Mouse (Mus musculus) intestine, embryonic 16.5 days (tissue): ENCODE data around the gene Klri1. TPM values are rescaled to one million over a fixed set of nuclear protein-coding genes. Genes with fewer than 3 reads are reported as not detected.
"Not testable (repeated sequence)": the region's sequence is repeated elsewhere in the genome, so short reads cannot be mapped to it uniquely, and the experiment has no call there.

Experiments
- ATAC-seq: fragments of 200-750 bp; cut with Nextera tagmentation; 2 replicates; pipeline ENCODE4 v1.8.0; 2017; ENCODE audit warnings: moderate TSS enrichment, moderate library complexity
- H3K27ac ChIP-seq: fragments of 300-500 bp; sonication (generic); 2 replicates; pipeline ENCODE4 v1.5.1; 2014; ENCODE audit warnings: mild to moderate bottlenecking, low read length
- H3K27me3 ChIP-seq: fragments of 300-500 bp; sonication (generic); replicated peaks from 2 replicates; pipeline ENCODE4 v1.6.1; 2014; ENCODE audit warnings: low read length, control low read depth, mixed read lengths; ENCODE audit not compliant: control insufficient read depth, insufficient read depth
- H3K36me3 ChIP-seq: fragments of 300-500 bp; sonication (generic); 2 replicates; pipeline ENCODE4 v1.6.1; 2014; ENCODE audit warnings: low read length, control low read depth; ENCODE audit not compliant: control insufficient read depth, insufficient read depth
- H3K4me1 ChIP-seq: fragments of 300-500 bp; sonication (generic); 2 replicates; pipeline ENCODE4 v1.6.1; 2014; ENCODE audit warnings: low read length, control low read depth, mixed read lengths; ENCODE audit not compliant: control insufficient read depth, insufficient read depth
- H3K4me2 ChIP-seq: fragments of 300-500 bp; sonication (generic); 2 replicates; pipeline ENCODE4 v1.6.1; 2014; ENCODE audit warnings: low read depth, low read length, control low read depth
- H3K4me3 ChIP-seq: fragments of 300-500 bp; sonication (generic); 2 replicates; pipeline ENCODE4 v1.5.1; 2014; ENCODE audit warnings: mild to moderate bottlenecking, low read length
- H3K9ac ChIP-seq: fragments of 300-500 bp; sonication (generic); 2 replicates; pipeline ENCODE4 v1.6.1; 2014; ENCODE audit warnings: low read depth, low read length
- H3K9me3 ChIP-seq: fragments of 300-500 bp; sonication (generic); 2 replicates; pipeline ENCODE4 v1.6.1; 2016; ENCODE audit warnings: low read length, control low read depth; ENCODE audit not compliant: control insufficient read depth
- WGBS: fragments of 180-500 bp; shearing (Covaris S2); extraction: QIAGEN DNeasy Blood & Tissue Kit; methylation state at CpG from one replicate; pipeline ENCODE4 v1.1.7; 2014; 5-methylcytosine and 5-hydroxymethylcytosine counted together
- microRNA-seq: library from miRNA; unstranded; fragments of <30 nt; microRNA quantifications from one replicate; pipeline ENCODE4, GENCODE M21; 2016
- polyA plus RNA-seq: library from polyadenylated mRNA; unstranded; fragments of >200 nt; fragmentation: Nextera tagmentation; extraction: Ambion mirVana; gene quantifications from 2 replicates; pipeline ENCODE4 v1.2.1, GENCODE M21; 2015

Gene Klri1
- polyA plus RNA-seq, 1 experiment from 2014 or later = not detected

- Histone ChIP-seq H3K36me3 (no peaks in the 10 kb centered on the region), H3K27me3 (no peaks in the 10 kb centered on the region), H3K4me2 (no peak overlapping the region), H3K4me1 (no peaks in the 10 kb centered on the region), H3K4me3 (no peak overlapping the region), H3K9ac (no peak overlapping the region), H3K9me3 (no peaks in the 10 kb centered on the region), H3K27ac (no peak overlapping the region)
- WGBS = 28% methylated on average over 1 of the region's 1 CpGs
- ATAC-seq = no peak
Measured at GRCm38 (mm10) chr6:129713566-129713965, 3.4 kb downstream of the Klri1 start.

GRCm38 (mm10) chr6:129691436-129691835 lies 25.5 kb downstream of the Klri1 start:
- not testable (repeated sequence) for H3K36me3 ChIP-seq, H3K27ac ChIP-seq, ATAC-seq, H3K9ac ChIP-seq, H3K27me3 ChIP-seq, H3K4me2 ChIP-seq, H3K4me3 ChIP-seq, H3K9me3 ChIP-seq, H3K4me1 ChIP-seq
- 70% methylated on average over 10 of the region's 10 CpGs for WGBS

GRCm38 (mm10) chr6:129680379-129680778 lies 36.6 kb downstream of the Klri1 start:
- Histone ChIP-seq H3K9me3 (no peaks in the 10 kb centered on the region), H3K27ac (no peak overlapping the region), H3K9ac (no peak overlapping the region), H3K4me2 (no peak overlapping the region), H3K27me3 (no peaks in the 10 kb centered on the region), H3K36me3 (no peaks in the 10 kb centered on the region), H3K4me1 (no peaks in the 10 kb centered on the region), H3K4me3 (no peak overlapping the region)
- 63% methylated on average over 1 of the region's 1 CpGs for WGBS
- peak; percentile 92 for ATAC-seq

- Histone ChIP-seq H3K27ac (no peak within 1 kb of the TSS), H3K27me3 (no peaks in the 10 kb centered on the region), H3K9ac (no peak within 1 kb of the TSS), H3K4me2 (no peak within 1 kb of the TSS), H3K4me3 (no peak within 1 kb of the TSS), H3K4me1 (no peaks in the 10 kb centered on the region), H3K9me3 (no peaks in the 10 kb centered on the region), H3K36me3 (no peaks in the 10 kb centered on the region)
- WGBS = 81% methylated on average over 3 of the region's 3 CpGs
- no peak for ATAC-seq
Measured at GRCm38 (mm10) chr6:129678873-129679272, 38.1 kb downstream of the Klri1 start, which contains the start of gene Klrc1. Gene Klrc1 (minus strand): TSS chr6:129678973.

GRCm38 (mm10) chr6:129661301-129661700 lies 55.6 kb downstream of the Klri1 start:
- not testable (repeated sequence) for H3K9me3 ChIP-seq, H3K9ac ChIP-seq, ATAC-seq, H3K36me3 ChIP-seq, H3K27ac ChIP-seq, H3K27me3 ChIP-seq, H3K4me1 ChIP-seq, H3K4me2 ChIP-seq, H3K4me3 ChIP-seq
- WGBS = no CpG with 5 or more reads among the region's 3 CpGs

- not testable (repeated sequence) for H3K4me2 ChIP-seq, H3K27me3 ChIP-seq, H3K9me3 ChIP-seq, H3K4me3 ChIP-seq, H3K27ac ChIP-seq, H3K4me1 ChIP-seq, H3K36me3 ChIP-seq, ATAC-seq, H3K9ac ChIP-seq
- WGBS = 72% methylated on average over 4 of the region's 4 CpGs
Measured at GRCm38 (mm10) chr6:129660589-129660988, 56.3 kb downstream of the Klri1 start, which contains the start of gene Klrc2. Gene Klrc2 (minus strand): TSS chr6:129660689.

Small RNAs within 50 kb of the gene (microRNA-seq; reads per million reads assigned to microRNA genes)
- gene Mir680-1 = not detected

Other genes with a start within 250 kb of the Klri1 start
- gene Olr1, start 210.0 kb downstream of the Klri1 start, polyA plus RNA-seq = 0.06 TPM in 1 of 2 replicates, not detected in the other
- 0.11 TPM in 1 of 2 replicates, not detected in the other for gene Tmem52b, start 204.6 kb downstream of the Klri1 start, polyA plus RNA-seq
- 37.9 and 38.7 TPM in 2 replicates for gene Gabarapl1, start 184.0 kb downstream of the Klri1 start, polyA plus RNA-seq
- not detected in 2 replicates for gene Klre1, start 139.2 kb downstream of the Klri1 start, polyA plus RNA-seq
- gene Klrd1, start 125.3 kb downstream of the Klri1 start, polyA plus RNA-seq = 1.6 and 2.4 TPM in 2 replicates
- gene Klrk1, start 93.3 kb downstream of the Klri1 start, polyA plus RNA-seq = 0.59 and 0.79 TPM in 2 replicates
- not detected in 2 replicates for gene Klrc3, start 73.8 kb downstream of the Klri1 start, polyA plus RNA-seq
- 0.09 and 0.11 TPM in 2 replicates for gene Klrc2, start 56.4 kb downstream of the Klri1 start, polyA plus RNA-seq
- gene Klrc1, start 38.2 kb downstream of the Klri1 start, polyA plus RNA-seq = 0.27 and 0.49 TPM in 2 replicates
- 0.07 and 0.15 TPM in 2 replicates for gene Klri2, start 23.4 kb upstream of the Klri1 start, polyA plus RNA-seq
- gene Gm156, start 67.1 kb upstream of the Klri1 start, polyA plus RNA-seq = not detected in 2 replicates
- not detected in 2 replicates for gene Gm17631, start 145.5 kb upstream of the Klri1 start, polyA plus RNA-seq
- not detected in 2 replicates for gene Klra17, start 159.5 kb upstream of the Klri1 start, polyA plus RNA-seq
- gene Klra5, start 200.5 kb upstream of the Klri1 start, polyA plus RNA-seq = not detected in 2 replicates